Mouse (Mus musculus) yolk sac, embryonic 10.5 days (tissue): ENCODE measurements around the gene Ubl3.

Experiments
- DNase-seq: peaks from one replicate; pipeline ENCODE4 v3.0.0-alpha.2; 2017; ENCODE audit warnings: low spot score

Gene Ubl3

GRCm38 (mm10) chr5:148562235-148562634, 9.6 kb upstream of the Ubl3 start:
- no peak for DNase-seq

DNA sequence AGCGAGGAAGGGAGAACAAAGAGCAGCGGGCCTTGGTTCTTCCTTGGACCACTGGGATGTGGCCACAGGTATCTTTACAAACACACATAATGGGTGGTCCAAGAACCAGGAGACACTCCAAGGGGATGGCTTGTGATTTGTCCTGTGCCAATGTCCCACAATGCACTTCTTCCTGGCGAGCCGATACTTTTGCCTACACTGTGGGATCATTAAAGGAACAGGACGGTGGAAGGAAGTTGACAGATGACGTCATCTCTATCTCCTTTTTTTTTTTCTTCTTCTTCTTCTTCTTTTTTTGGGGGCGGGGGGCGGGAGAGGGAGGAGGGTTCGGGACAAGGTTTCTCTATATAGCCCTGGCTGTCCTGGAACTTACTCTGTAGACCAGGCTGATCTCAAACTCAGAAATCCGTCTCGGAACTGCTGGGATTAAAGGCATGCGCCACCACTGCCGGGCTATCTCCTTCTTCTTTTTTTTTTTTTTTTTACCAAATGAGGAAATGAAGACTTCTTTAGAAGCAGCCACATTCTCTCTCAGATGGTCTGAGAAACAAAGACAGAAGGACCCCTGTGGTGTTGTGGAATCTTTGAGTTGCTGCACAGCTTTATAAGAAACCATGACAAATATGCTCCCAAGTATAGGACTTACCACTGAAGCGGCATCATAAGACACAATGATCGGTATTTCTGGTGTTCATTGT, 6.8 kb upstream of the Ubl3 start:
- no peak for DNase-seq

GRCm38 (mm10) chr5:148558472-148558871, 5.9 kb upstream of the Ubl3 start:
- no peak for DNase-seq

- DNase-seq = no peak
Observed at GRCm38 (mm10) chr5:148556509-148556908, 3.9 kb upstream of the Ubl3 start.

DNA sequence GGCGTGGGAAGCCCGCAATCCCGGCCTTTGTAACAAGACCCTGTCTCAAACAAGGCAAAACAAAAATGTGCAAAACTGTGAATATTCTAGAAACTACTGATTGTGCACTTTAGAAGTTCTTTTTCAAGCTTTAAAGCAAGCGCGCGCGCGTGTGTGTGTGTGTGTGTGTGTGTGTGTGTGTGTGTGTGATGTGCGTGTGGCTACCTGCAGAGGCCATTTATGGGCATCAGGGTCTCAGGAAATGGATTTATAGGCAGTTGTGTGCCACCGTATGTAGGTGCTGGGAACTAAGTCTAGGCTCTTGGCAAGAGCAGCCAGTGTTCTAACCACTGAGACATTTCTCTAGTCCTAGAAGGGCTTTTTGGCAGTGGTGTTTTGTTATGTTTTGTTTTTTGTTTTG, 2.6 kb upstream of the Ubl3 start:
- no peak for DNase-seq

DNA sequence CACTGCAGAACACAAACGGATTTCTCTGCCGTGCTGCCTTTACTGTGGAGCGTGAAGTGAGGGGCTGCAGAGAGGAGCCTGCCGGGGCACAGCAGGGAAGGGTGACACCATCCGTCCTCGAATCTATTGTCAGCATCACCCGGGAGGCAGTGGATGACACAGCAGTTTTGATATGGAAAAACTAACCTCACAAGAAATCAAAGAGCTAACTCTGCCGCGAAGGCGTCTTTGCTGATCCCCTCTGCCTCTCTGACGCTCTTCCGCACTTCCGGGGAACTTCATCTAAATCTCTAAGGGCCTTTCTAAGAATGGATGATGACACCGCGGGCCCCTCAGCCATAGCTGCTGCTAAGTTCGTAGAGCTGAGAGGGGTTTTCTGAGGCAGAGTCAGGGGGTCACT, 2.1 kb upstream of the Ubl3 start:
- DNase-seq = no peak

DNA sequence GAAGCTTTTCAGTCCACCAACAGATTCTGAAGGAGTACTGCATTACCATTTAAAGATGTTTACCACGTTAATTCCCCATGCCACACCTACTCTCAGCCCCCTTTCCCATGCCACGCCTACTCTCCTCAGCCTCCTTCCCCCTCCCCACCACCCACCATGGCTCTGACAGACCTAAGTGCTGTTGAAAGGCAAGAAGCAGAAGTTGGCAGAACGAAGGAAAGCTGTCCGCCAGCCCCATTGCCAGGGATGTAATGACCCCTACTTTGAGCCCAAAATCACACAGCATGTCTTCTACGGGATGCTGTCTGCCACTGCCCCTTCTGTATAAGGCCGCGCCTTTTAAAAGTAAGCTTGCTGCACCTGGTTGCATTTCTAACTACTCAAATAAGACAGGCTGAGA, 1.7 kb upstream of the Ubl3 start:
- DNase-seq = no peak

GRCm38 (mm10) chr5:148553723-148554122, 1.1 kb upstream of the Ubl3 start:
- no peak for DNase-seq

GRCm38 (mm10) chr5:148551764-148552136, 839 bp downstream of the Ubl3 start:
- DNase-seq = no peak

- peak; percentile 47 for DNase-seq
Observed at GRCm38 (mm10) chr5:148550821-148551763, 1.5 kb downstream of the Ubl3 start.

- DNase-seq = no peak
Observed at GRCm38 (mm10) chr5:148550393-148550792, 2.2 kb downstream of the Ubl3 start.

DNA sequence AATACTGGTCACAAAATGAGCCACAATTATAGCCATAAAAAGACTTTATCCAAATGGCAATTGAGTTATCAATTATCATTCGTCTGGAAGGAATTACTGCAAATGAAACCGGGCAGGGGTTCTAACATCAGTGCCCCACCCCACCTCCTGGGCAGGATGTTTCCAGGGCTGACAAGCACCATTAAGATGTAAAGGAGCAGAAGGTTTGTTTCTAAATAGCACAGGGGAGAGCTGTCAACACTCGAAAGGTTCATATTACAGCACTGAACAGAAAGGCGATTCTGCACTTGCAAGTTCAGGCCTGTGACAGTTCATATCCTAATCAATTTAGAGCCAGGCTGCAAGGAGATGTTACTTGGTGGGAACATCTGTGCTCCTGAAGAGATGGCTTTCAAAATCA, 3.3 kb downstream of the Ubl3 start:
- DNase-seq = no peak

GRCm38 (mm10) chr5:148548568-148548967, 4.0 kb downstream of the Ubl3 start:
- DNase-seq = no peak

DNA sequence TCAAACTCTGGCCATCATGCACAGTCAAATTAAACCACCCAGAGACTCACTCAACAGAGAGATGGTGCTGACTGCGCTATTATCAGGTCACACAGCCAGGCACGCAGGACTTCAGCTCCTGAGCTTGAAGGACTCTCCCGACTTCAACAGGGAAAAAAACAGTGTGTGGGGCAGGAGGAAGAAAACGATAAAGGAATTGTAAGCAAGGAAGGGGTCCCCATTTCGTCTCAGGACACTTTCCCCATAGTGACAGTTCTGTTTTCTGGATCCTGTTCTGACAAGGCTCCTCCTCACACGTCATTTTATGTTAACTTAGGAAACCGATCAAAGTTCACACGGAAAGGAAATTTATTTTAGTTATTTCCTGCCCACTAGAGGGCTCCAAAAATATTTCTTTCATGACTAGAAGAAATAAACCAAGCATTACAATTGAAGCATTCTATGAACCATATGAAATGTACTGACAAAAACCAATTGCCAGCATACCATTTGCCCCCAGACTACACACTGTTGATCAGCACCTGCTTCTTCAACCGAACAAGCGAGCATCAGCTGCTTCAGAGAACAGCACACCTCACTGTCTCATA, 4.6 kb downstream of the Ubl3 start:
- peak; percentile 48 for DNase-seq

DNA sequence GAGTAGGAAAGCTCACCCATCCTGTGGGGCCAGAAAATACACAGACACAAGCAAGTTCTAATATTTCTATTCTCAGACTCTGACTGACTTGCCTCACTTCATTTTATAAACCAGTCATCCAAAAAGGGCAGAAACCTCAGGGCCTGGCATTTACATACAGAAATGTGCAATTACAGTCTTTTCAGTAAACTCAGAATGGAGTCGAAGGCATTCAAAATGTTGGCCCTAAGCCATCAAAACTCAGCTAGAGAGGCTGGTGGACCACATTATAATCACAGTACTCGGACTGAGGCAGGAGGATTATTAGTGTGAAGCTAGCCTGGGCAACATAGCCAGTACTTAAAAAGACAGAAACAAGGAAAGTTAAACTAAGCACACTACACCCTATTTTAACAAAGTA, 5.6 kb downstream of the Ubl3 start:
- no peak for DNase-seq

GRCm38 (mm10) chr5:148544733-148545132, 7.9 kb downstream of the Ubl3 start:
- DNase-seq = no peak

DNA sequence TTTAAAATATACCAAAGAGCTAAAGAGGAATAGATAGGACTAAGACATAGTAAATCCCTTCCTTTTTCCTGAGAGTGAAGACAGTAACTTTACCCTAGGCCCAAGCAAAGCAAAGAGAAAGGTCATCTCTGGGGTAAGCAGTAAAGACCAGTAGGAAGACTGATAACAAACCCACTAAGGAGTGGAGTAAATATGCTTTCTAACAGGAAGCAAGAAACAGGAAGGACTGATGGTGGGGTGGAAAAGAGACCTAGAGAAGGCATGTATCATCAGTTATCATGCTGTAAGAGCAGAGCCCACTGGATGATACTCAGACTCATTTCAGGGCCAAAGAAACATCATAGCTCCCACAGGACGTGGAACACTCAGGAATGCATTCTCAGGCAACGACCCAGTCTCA, 10.4 kb downstream of the Ubl3 start:
- DNase-seq = no peak

GRCm38 (mm10) chr5:148535669-148536430, 16.7 kb downstream of the Ubl3 start:
- no peak for DNase-seq

- no peak for DNase-seq
Observed at GRCm38 (mm10) chr5:148534644-148535043, 17.9 kb downstream of the Ubl3 start.

DNA sequence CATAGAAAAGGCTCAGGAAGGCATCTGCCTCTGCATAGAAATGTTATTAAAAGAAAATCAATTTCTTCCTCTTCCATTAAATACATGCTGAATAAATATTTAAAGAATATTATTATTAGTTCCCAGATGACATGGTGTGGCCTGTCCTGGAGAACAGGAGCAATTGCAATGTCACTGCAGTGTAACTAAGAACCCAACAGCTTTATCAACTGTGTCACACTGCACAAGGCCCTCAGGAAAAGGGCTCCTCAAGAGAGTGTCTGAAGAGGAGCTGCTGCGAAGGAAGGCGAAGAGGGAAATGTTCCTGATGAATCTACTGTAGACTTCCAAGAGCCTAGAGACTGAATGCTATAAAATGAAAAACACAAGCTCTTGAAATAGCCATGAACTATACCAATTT, 18.7 kb downstream of the Ubl3 start:
- DNase-seq = no peak

DNA sequence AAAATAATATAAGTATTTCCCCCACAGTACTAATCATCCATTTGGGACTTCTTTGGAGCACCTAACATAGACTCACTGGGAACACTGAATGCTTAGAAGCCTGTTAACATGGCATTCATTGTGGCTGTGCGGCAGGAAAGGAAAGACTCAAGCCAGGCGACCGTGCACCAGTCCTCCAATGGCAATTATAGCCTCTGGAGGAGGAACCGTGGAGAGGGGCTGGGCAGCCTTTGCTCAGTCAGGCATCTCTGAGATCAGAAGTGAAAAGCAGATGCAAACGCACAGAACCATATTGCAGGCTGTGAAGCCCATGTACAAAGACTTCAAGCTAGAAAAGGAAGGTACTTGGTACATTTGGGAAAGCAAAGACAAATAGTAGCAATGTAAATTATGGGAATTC, 20.4 kb downstream of the Ubl3 start:
- DNase-seq = no peak

GRCm38 (mm10) chr5:148527632-148528031, 25.0 kb downstream of the Ubl3 start:
- DNase-seq = no peak
